Mouse (Mus musculus) embryonic facial prominence, embryonic 11.5 days (tissue): Measurements from ENCODE around the gene Gabrr1. TPM values are rescaled to one million over a fixed set of nuclear protein-coding genes. Genes with fewer than 3 reads are reported as not detected.
A peak's percentile ranks its signal among the peaks of the same experiment; 100 is the strongest.
"Not testable (repeated sequence)": the region's sequence is repeated elsewhere in the genome, so short reads cannot be mapped to it uniquely, and the experiment has no call there.

Experiments used
- ATAC-seq: fragments of 200-750 bp; cut with Nextera tagmentation; replicated peaks from 2 replicates; pipeline ENCODE4 v1.8.0; 2017; ENCODE audit warnings: low read depth; ENCODE audit not compliant: insufficient number of reproducible peaks, low FRiP score, low TSS enrichment
- DNase-seq: peaks from one replicate; pipeline ENCODE4 v3.0.0-alpha.2; 2015; ENCODE audit warnings: low spot score
- H3K27ac ChIP-seq: fragments of 300-500 bp; sonication (generic); replicated peaks from 2 replicates; pipeline ENCODE4 v1.5.1; 2014; ENCODE audit warnings: mild to moderate bottlenecking, low read depth, low read length, control low read depth
- H3K27me3 ChIP-seq: fragments of 300-500 bp; sonication (generic); 2 replicates; pipeline ENCODE4 v1.6.1; 2014; ENCODE audit warnings: mild to moderate bottlenecking, low read length, moderate library complexity, mixed read lengths; ENCODE audit not compliant: control insufficient read depth, insufficient read depth
- H3K36me3 ChIP-seq: fragments of 300-500 bp; sonication (generic); replicated peaks from 2 replicates; pipeline ENCODE4 v1.6.1; 2014; ENCODE audit warnings: low read depth, mild to moderate bottlenecking, low read length, moderate library complexity, mixed read lengths; ENCODE audit not compliant: control insufficient read depth, insufficient read depth
- H3K4me1 ChIP-seq: fragments of 300-500 bp; sonication (generic); 2 replicates; pipeline ENCODE4 v1.6.1; 2014; ENCODE audit warnings: low read length, mixed read lengths; ENCODE audit not compliant: control insufficient read depth, insufficient read depth
- H3K4me2 ChIP-seq: fragments of 300-500 bp; sonication (generic); 2 replicates; pipeline ENCODE4 v1.6.1; 2014; ENCODE audit warnings: low read depth, mild to moderate bottlenecking, control low read depth, low read length, moderate library complexity
- H3K4me3 ChIP-seq: fragments of 300-500 bp; sonication (generic); 2 replicates; pipeline ENCODE4 v1.5.1; 2014; ENCODE audit warnings: low read depth, low read length, control low read depth
- H3K9ac ChIP-seq: fragments of 300-500 bp; sonication (generic); replicated peaks from 2 replicates; pipeline ENCODE4 v1.6.1; 2014; ENCODE audit warnings: mild to moderate bottlenecking, control low read depth, low read length
- H3K9me3 ChIP-seq: fragments of 300-500 bp; sonication (generic); replicated peaks from 2 replicates; pipeline ENCODE4 v1.6.1; 2016; ENCODE audit warnings: mild to moderate bottlenecking, low read length, inconsistent platforms, mixed read lengths; ENCODE audit not compliant: control insufficient read depth
- WGBS: fragments of 180-500 bp; shearing (Covaris S2); extraction: QIAGEN DNeasy Blood & Tissue Kit; methylation state at CpG from one replicate; pipeline ENCODE4 v1.1.7; 2014; 5-methylcytosine and 5-hydroxymethylcytosine counted together
- polyA plus RNA-seq: library from polyadenylated mRNA; unstranded; fragments of >200 nt; fragmentation: Nextera tagmentation; extraction: Ambion mirVana; gene quantifications from 2 replicates; pipeline ENCODE4 v1.2.1, GENCODE M21; 2014

Gabrr1 gene
- 0.15 TPM in 1 of 2 replicates, not detected in the other for polyA plus RNA-seq

DNA sequence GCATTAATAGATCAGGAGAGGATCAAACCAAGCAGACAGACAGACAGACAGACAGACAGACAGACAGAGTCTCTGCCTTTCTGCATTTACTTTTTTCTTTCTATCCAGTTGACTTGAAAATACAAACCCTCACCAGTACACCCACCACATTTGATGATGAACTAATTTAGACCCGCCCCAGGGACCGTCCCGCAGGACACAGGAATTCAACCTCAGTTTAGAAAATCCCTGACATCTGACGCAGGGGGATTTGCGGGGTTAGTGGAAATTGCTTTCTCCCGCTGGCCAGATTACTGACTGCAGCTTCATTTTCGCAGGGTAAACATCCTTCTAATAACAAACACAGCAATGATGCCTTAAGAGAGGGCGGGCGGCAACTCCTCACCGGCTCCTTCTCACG is at the start of gene Gabrr1:
TSS of gene Gabrr1 (plus strand) at position 301 of the 400 bp plus-strand sequence.
- DNase-seq: no peak
- ATAC-seq: no peak
- Histone ChIP-seq H3K9me3 (no peaks in the 10 kb centered on the region), H3K27ac (no peak within 1 kb of the TSS), H3K9ac (no peak within 1 kb of the TSS), H3K4me3 (no peak within 1 kb of the TSS), H3K4me2 (no peak within 1 kb of the TSS), H3K27me3 (no peaks in the 10 kb centered on the region), H3K36me3 (no peaks in the 10 kb centered on the region), H3K4me1 (no peaks in the 10 kb centered on the region)
- WGBS: 54% methylated on average over 11 of the region's 11 CpGs

DNA sequence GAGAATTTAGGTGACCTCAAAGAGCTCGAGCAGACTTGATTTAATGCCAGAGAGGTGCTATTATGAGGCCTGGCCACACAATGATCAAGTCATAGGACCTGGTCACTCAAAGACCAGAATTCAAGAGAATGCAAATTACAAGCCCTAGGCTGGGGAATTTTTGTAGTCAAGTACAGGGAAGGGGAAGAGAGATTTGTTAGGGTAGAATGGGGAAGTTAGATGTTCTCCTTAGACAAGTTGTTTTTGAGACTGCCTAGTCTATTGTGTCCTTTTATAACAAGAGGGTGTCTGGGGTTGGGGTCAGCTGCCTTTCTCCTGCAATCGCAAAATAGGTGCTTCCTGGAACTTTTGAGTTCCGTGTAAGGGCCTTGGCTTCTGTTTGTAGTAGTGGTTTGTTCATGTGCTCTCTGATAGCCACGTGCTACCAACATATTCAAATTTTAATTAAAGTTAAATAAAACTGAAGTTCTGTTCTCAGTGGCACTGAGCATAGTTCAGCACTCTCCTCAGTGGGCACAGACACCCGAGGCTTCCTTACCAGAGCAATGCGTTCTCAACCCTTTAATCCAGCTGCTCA is 33.1 kb upstream of the Gabrr1 start:
- Histone ChIP-seq H3K4me2 (no peak overlapping the region), H3K27ac (no peak overlapping the region), H3K9me3 (no peaks in the 10 kb centered on the region), H3K4me1 (no peaks in the 10 kb centered on the region), H3K9ac (no peak overlapping the region), H3K27me3 (no peaks in the 10 kb centered on the region), H3K4me3 (no peak overlapping the region), H3K36me3 (no peaks in the 10 kb centered on the region)
- 82% methylated on average over 6 of the region's 6 CpGs for WGBS
- ATAC-seq (no peak), DNase-seq (no peak)

DNA sequence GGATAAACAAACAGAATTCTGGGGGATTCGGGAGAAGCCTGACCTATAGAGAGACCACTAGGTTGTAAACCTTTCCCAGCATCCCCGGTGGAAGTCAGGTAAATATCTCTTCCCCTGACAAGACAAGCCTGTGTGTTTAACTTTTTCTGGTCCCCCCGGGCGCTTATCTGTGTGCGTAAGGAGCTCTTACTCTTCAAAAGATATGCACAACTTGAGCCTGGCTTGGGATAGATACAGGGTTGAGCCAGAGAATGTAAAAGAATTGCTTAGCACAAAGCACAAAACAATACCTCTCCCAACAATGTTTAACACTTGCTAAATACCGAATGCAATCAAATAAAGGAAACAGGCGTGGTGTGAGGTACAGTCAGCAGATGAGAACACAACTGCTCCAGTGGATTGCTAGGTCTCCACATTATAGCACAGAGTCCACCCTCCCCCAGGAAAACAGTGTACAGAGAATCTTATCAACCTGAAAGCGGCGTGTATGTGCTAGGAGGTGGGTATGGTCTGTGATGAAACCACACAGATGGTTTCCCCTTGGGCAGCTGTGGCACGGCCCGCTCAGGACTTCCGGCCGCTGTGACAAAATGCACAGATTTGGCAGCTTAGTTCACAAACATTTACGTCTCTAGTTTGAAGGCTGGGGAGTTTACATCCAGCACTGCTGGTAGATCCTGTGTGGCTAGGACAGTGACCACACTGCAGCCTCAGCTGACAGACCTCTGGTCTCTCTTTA is 22.4 kb upstream of the Gabrr1 start:
- WGBS: 81% methylated on average over 14 of the region's 14 CpGs
- Histone ChIP-seq H3K4me2 (no peak overlapping the region), H3K27ac (no peak overlapping the region), H3K27me3 (no peaks in the 10 kb centered on the region), H3K4me3 (no peak overlapping the region), H3K36me3 (no peaks in the 10 kb centered on the region), H3K9ac (no peak overlapping the region), H3K9me3 (no peaks in the 10 kb centered on the region), H3K4me1 (no peaks in the 10 kb centered on the region)
- DNase-seq (no peak), ATAC-seq (no peak)

DNA sequence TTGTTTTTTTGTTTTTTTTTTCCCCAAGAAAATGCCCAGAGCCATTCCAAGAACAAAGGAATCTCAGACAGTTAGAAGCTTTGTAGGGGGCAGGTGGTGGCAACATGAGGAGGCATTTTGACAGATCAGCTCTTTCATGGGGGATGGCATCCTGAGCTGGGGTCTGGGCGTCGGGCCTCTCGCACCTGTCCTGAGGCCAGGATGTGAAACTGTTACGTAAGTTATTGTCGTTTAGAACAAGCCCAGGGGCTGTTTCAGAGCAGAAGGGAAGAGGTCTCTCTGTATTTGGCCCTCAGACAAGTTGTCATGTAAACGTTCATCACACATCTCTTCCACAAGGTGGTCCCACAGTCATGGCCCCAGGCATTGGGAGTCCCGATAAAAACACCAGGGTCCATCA is 21.5 kb upstream of the Gabrr1 start:
- no peak overlapping the region for H3K9ac ChIP-seq
- no peak overlapping the region for H3K4me2 ChIP-seq
- ATAC-seq: no peak
- 80% methylated on average over 7 of the region's 7 CpGs for WGBS
- H3K27ac ChIP-seq: no peak overlapping the region
- H3K9me3 ChIP-seq: no peaks in the 10 kb centered on the region
- H3K27me3 ChIP-seq: no peaks in the 10 kb centered on the region
- no peak for DNase-seq
- H3K4me1 ChIP-seq: no peaks in the 10 kb centered on the region
- no peaks in the 10 kb centered on the region for H3K36me3 ChIP-seq
- no peak overlapping the region for H3K4me3 ChIP-seq

DNA sequence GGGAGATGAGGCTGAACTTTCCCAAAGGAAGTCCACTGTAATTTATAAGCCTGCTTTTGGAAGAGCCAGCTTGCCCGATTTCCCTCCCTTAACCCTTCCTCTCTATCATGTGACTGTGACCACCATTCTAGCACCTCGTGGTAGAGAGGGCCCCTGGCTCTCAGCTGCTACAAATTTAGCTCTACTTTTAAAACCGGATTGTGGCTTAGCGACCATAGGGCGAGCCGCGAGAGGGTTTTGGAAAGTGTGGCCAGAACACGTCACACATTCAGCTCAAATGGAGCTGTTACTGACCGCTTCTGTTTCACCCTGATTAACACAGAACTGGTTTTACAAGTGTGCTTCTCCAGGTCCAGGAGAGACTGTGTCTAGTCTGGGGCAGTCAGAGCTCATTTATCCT is 21.0 kb upstream of the Gabrr1 start:
- no peaks in the 10 kb centered on the region for H3K36me3 ChIP-seq
- H3K9ac ChIP-seq: no peak overlapping the region
- no peaks in the 10 kb centered on the region for H3K27me3 ChIP-seq
- H3K4me2 ChIP-seq: no peak overlapping the region
- ATAC-seq (no peak), DNase-seq (no peak)
- WGBS: 87% methylated on average over 9 of the region's 9 CpGs
- no peaks in the 10 kb centered on the region for H3K4me1 ChIP-seq
- H3K27ac ChIP-seq: no peak overlapping the region
- no peaks in the 10 kb centered on the region for H3K9me3 ChIP-seq
- no peak overlapping the region for H3K4me3 ChIP-seq

DNA sequence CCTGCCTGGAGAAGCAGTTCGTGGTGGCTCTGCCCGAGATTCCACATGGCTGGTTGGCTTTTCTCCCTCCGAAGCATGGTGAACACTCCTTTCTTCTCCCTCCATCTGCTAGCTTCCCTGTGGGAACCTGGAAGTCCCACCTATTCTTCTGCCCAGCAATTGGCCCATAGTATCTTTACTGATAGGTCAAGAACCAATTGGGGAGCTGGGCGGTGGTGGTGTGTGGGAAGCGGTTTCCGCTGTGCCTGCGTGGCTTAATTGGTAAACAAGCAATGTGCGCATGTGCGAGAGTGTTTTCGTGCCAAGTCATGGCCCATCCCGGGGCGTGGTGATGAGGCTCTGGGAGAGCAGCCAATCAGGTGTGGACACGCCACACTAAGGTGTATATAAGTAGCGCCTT is 19.5 kb upstream of the Gabrr1 start:
- H3K9me3 ChIP-seq, H3K36me3 ChIP-seq, H3K4me3 ChIP-seq, H3K4me2 ChIP-seq, DNase-seq, ATAC-seq, H3K27me3 ChIP-seq, H3K4me1 ChIP-seq, H3K27ac ChIP-seq, H3K9ac ChIP-seq: not testable (repeated sequence)
- 93% methylated on average over 10 of the region's 14 CpGs for WGBS

DNA sequence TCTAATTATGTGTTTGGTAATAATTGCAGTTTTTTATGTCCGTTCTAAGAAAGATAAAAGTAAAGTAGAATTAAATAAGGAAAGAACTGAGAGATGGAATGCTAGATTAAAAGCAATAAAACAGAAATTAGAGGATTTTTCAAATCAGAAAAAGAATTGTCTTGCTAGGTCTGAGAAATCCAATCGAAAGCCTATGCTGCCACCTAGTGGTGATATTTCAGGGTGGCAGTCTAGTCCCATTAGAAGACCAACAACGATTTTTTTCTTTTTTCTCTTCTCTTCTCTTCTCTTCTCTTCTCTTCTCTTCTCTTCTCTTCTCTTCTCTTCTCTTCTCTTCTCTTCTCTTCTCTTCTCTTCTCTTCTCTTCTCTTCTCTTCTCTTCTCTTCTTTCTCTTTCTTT is 13.2 kb upstream of the Gabrr1 start:
- not testable (repeated sequence) for H3K27ac ChIP-seq, H3K9ac ChIP-seq, H3K27me3 ChIP-seq, H3K36me3 ChIP-seq, H3K4me1 ChIP-seq, ATAC-seq, H3K4me3 ChIP-seq, H3K4me2 ChIP-seq, H3K9me3 ChIP-seq
- WGBS: 5% methylated on average over 3 of the region's 3 CpGs
- peak; percentile 89 for DNase-seq

DNA sequence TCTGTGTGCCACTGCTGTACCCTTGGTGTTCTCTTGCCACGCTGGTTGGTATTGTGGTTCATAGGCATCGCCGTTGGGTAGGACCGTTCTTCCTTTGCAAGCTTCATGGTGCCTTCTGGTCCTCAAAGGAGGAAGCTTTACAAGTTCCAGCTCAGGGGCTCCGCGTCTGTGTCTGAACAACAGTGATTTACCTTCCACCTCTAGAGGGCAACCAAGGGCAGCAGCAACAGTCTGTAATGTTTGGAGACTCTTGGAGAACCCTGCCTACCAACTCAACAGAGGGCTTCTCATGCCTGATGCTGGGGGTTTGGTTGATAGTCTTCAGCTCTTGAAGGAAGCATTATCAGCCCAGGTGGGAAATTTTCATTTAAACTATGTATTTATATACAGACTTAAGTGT is 7.8 kb upstream of the Gabrr1 start:
- DNase-seq: peak; percentile 50
- 79% methylated on average over 6 of the region's 6 CpGs for WGBS
- no peaks in the 10 kb centered on the region for H3K4me1 ChIP-seq

More for the DNA sequence above, 7.8 kb upstream of the Gabrr1 start:
- Histone ChIP-seq H3K9ac (no peak overlapping the region), H3K27me3 (no peaks in the 10 kb centered on the region), H3K9me3 (no peaks in the 10 kb centered on the region), H3K4me3 (no peak overlapping the region), H3K27ac (no peak overlapping the region), H3K4me2 (no peak overlapping the region), H3K36me3 (no peaks in the 10 kb centered on the region)
- no peak for ATAC-seq
